Mouse (Mus musculus) liver (tissue): ENCODE results near the gene BB287469.
"Not testable (repeated sequence)": the region's sequence is repeated elsewhere in the genome, so short reads cannot be mapped to it uniquely, and the experiment has no call there.

Experiments used
- DNase-seq: peaks from one replicate; pipeline ENCODE4 v3.0.0-alpha.2; 2020; ENCODE audit warnings: mixed read lengths

BB287469 gene

GRCm38 (mm10) chr12:87816277-87816676 lies at the start of gene BB287469:
Gene BB287469 (plus strand): TSS chr12:87816577.
- DNase-seq = not testable (repeated sequence)

DNA sequence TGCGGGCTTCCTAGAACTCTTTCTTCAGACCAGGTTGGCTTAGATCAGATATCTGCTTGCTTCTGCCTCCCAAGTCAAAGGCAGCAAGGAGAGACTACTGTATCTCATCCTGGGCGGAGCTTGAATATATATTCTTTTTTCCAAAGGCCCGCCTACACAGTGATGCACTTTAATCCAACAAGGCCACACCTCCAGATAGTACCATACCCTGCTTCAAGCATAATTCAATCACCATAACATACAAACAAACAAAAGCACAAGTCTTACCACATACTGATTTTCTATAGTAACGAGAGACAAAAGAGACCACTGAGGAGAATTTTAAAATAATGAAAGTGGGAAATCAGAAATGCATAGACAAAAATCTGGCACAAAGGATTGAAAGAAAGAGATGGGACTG lies 40.7 kb upstream of the BB287469 start, which contains the start of gene Gm21319:
TSS of gene Gm21319 (minus strand) at position 101 of the 400 bp plus-strand sequence.
- not testable (repeated sequence) for DNase-seq

DNA sequence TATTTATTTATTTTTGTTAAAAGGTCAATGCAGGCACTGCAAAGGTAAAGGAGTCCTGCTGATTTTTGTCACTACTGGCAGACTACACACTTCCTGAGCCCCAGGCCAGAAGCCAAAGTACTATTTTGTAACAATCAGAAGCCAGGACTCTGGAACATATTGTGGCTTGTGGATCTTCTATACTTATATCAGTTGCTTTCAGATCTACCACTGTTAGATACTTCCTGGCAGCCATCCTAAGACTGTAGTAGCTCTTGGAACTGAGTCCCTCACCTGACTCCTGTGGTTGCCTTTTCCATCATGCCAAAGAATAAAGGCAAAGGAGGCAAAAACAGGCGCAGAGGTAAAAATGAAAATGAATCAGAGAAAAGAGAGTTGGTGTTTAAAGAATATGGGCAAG lies 21.2 kb upstream of the BB287469 start, which contains the start of gene Gm21936:
TSS of gene Gm21936 (plus strand) at position 301 of the 400 bp plus-strand sequence.
- not testable (repeated sequence) for DNase-seq

DNA sequence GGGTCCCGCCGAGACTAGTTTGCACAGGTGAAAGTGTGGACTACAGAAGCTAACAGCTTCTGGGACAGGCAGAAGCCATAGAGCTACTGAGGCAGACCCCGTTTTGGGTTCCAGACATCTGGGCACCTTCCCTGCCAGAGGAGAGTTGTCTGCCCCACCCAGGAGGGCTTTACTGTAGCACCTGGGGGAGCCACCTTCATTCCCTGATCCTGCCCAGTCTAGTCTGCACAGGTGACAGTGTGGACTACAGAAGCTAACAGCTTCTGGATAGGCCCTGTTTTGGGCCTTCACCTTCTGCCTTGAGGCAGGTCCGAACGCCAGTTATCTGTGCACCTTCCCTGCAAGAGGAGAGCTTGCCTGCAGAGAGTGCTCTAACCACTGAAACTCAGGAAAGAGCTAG lies 18.4 kb upstream of the BB287469 start:
- not testable (repeated sequence) for DNase-seq

DNA sequence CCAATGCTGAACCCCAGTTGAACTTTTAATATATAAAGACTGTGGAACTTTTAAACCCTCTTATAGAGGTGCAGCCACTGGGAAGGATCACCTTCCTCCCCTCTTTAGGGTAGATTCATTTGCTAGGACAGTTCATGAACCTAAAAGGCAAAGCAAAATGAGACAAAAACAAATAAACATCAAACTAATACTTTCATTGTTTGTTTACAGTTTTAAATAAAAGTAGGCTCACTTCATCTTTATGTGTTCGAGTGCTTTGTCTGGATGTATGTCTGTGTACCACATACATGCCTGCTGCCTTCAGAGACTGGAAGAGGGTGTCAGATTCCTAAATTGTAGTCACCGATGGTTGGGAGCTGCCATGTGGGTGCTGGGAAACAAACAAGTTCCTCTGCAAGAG lies 25.9 kb downstream of the BB287469 start, which contains the start of gene Gm2001:
TSS of gene Gm2001 (minus strand) at position 101 of the 400 bp plus-strand sequence.
- not testable (repeated sequence) for DNase-seq

DNA sequence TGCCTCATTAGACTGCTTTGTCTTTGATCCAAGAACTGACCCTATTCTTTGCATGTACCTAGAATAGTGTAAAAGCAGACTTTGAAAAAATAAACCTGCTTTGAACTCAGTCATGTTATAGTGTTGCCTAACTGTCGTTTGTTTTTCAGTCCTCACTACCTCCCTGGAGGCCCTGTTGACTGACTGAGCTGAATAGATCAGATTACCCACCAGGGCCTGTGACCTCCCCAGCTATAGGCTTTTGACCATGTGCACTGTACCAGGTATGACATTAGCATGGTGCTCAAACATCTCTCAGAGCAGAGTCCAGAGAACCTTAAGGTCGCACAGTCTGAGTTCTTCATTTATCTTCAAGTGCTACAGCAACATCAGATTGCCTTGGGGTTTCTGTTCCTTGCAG lies 34.3 kb downstream of the BB287469 start:
- not testable (repeated sequence) for DNase-seq

DNA sequence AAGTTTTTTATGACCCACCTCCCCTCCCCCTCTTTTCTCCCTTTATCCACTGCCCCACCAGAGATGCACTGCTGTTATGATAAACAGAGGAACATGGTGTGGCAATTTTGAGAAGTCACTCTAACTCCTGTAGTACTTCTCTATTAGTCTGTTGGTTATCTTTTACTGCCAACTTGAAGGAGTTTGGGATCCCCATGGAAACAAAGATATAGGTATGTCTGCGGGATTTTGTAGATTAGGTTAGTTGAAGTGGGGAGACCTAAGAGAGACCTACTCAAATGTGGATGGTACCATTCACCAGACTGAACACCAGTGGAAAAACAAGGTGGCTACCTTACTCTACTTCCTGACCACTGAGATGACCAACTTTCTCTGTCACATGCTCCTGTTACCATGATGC lies 39.7 kb downstream of the BB287469 start:
- DNase-seq = not testable (repeated sequence)

GRCm38 (mm10) chr12:87861740-87862692 lies 45.6 kb downstream of the BB287469 start:
- DNase-seq = peak; percentile 4

- DNase-seq = not testable (repeated sequence)
These were observed 47.3 kb downstream of the BB287469 start for GRCm38 (mm10) chr12:87863638-87864037.

GRCm38 (mm10) chr12:87864048-87864447 lies 47.7 kb downstream of the BB287469 start:
- DNase-seq = not testable (repeated sequence)
